Mouse (Mus musculus): Measurements from ENCODE around the gene Plekhm2.

Gene Plekhm2

GRCm38 (mm10) chr4:141660884-141661283, 3.8 kb downstream of the Plekhm2 start:
- no peak for DNase-seq (ENCODE audit: low spot score)

GRCm38 (mm10) chr4:141659739-141660138, 5.0 kb downstream of the Plekhm2 start:
- DNase-seq (ENCODE audit: low spot score): no peak

GRCm38 (mm10) chr4:141658846-141659484, 5.7 kb downstream of the Plekhm2 start:
- no peak for DNase-seq (ENCODE audit: low spot score)

GRCm38 (mm10) chr4:141656932-141657331, 7.8 kb downstream of the Plekhm2 start:
- no peak for DNase-seq (ENCODE audit: low spot score)

GRCm38 (mm10) chr4:141655908-141656608, 8.6 kb downstream of the Plekhm2 start:
- DNase-seq (ENCODE audit: low spot score): no peak

- no peak for DNase-seq (ENCODE audit: low spot score)
Measured at GRCm38 (mm10) chr4:141654509-141654908, 10.2 kb downstream of the Plekhm2 start.

DNA sequence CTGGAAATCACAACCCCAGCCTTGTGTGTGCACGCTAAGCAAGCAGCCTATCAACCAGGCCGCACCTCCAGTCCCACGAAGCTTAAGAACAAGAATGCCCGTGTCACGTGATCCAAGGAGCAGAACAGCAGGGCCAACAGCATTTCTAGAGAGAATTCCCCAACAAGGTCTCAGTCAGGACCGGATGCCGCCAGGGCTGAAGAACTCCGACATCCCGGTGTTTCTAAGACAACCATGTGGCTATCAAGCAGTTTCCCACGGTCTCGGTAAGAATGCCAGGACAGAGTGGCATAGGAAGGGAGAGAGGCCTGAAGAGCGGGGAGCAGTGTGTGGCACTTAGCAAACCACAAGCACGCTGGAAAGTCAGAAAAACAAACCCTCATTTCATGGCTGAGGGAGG, 10.9 kb downstream of the Plekhm2 start:
- no peak for DNase-seq (ENCODE audit: low spot score)

DNA sequence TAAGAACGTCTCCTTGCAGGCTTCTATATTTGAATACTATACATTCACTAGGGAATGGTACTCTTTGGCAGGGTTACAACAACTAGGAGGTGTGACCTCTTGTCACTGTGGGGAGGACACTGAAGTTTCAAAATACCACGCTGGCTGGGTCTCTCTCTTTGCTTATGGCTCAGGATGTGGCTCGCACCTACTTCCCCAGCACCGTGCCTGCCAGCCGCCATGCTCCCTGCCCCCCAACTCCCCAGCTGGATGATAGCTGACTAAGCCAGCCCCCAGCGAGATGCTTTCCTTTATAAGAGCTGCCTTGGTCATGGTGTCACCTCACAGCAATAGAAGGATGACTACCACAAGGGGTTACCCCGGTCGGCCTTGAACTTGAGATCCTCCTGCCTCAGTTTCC, 11.7 kb downstream of the Plekhm2 start:
- no peak for DNase-seq (ENCODE audit: low spot score)

DNA sequence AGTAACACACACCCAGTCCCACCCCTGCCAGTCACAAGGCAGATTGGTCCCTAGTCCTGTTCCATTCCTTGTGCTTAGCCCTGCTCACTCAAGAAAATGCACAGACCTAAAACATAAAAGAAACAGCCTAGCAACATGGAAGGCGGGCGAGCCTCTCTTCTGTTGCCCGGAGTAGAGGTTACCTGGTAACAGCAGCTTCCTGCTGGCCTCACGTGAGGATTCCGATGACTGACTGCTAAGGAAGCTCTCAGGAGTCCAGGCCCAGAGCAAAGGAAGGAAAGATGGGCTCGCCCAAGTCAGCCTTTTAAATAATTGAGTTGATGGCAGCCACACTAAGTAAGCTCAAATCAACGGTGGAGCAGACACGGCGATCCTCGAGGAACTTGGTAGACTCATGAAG, 12.8 kb downstream of the Plekhm2 start:
- no peak for DNase-seq (ENCODE audit: low spot score)

GRCm38 (mm10) chr4:141651286-141651685, 13.4 kb downstream of the Plekhm2 start:
- DNase-seq (ENCODE audit: low spot score): no peak

- no peak for DNase-seq (ENCODE audit: low spot score)
Measured at GRCm38 (mm10) chr4:141649244-141649643, 15.5 kb downstream of the Plekhm2 start.

DNA sequence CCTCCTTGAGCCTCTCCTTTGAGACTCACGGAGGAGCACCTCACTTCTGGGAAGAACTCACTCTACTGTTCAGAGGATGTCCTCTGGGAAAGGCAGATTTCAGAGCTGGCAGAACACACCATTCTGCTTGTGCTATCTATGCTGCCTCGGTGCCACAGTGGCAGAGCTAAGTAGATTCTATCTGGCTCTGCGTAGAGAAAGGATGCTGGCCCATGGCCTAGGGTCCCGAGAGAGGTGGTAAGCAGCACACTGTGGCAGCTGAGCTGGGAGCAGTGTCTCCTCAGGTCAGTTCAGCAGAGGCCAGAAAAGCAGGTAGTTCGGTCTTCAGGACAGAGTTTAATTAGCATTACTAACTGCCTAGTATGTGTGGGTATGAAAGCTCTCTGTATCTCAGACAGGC, 16.4 kb downstream of the Plekhm2 start:
- no peak for DNase-seq (ENCODE audit: low spot score)

DNA sequence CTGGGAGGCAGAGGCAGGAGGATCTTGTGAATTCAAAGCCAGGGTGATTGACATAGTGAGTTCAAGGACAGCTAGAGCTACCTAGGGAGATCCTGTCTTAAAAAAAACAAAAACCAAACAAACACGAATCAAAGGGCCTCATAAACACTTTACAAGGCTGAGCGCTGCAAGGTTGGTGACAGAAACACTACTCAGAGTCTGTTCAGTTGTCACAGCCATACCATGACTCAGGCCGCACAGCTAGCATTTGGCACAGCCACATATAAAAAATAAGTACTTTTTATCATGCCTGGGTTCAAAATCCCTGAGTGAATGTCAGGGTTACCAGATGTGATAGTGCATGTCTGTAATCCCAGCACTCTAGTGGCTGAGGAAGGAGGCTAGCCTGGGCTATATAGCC, 17.5 kb downstream of the Plekhm2 start:
- DNase-seq (ENCODE audit: low spot score): no peak

- no peak for DNase-seq (ENCODE audit: low spot score)
Measured at GRCm38 (mm10) chr4:141645988-141646387, 18.7 kb downstream of the Plekhm2 start.

GRCm38 (mm10) chr4:141643118-141643855, 21.4 kb downstream of the Plekhm2 start:
- no peak for DNase-seq (ENCODE audit: low spot score)

DNA sequence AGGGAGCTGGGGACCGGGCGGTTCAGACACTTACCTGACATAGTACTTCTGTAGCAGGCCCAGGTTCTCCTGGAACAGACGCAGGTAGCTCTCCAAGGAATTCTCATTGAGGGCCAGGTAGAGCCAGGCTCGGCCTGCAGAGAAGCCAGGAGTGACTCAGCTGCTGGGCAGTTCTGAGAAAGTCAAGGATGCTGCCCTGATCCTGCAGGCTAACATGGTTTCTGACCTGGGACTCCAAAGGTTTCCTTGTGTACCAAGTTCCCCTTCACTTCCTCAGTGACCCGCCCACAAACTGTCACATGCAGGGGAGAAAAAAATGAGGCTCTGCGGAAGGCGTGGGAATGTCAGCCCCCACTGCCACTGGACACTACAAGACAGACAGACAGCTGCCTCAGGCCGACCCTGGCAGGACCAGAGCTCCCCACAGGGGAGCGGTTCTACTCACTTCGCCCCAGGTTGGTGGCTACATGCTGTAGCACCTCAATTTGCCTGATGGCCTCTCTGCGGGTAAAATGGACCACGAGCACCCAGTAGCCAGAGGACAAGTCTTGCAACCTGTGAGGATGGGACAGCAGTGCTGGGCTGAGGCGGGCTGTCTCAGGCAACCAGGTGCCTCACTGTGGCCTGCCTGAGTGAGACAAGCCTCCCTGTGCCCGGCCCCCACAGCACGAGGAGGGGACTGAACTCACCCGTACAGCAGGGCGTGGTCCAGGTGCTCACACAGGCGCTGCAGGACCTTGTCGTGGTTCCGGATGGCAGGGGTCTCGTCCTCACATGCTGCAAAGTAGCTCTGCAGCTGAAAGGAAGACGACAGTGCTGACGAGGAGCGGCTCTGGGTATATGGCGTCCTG, 22.5 kb downstream of the Plekhm2 start:
- no peak for DNase-seq (ENCODE audit: low spot score)

DNA sequence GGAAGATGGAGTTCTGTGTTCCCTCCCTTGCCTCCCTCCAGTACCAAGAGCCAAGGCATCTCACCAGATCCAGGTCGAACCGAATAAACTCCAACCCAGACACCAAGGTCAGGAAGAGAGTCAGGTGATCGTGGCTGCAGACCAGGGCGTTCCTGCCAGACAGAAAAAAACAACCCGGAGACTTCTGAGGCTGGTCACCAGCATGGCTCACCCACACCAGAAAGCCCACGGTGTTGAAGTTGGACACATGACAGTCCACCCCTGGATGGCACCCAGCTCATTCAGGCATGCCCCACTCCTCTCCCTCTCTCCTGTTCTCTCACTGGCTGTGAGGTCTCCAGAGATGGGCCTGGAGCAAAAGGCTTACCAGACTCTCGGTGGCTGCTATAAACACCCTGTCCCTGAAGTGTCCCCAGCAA, 23.3 kb downstream of the Plekhm2 start:
- no peak for DNase-seq (ENCODE audit: low spot score)

- DNase-seq (ENCODE audit: low spot score): no peak
Measured at GRCm38 (mm10) chr4:141639474-141639873, 25.2 kb downstream of the Plekhm2 start.

- no peak for DNase-seq (ENCODE audit: low spot score)
Measured at GRCm38 (mm10) chr4:141636693-141637092, 28.0 kb downstream of the Plekhm2 start.

GRCm38 (mm10) chr4:141635991-141636390, 28.7 kb downstream of the Plekhm2 start:
- DNase-seq (ENCODE audit: low spot score): no peak

DNA sequence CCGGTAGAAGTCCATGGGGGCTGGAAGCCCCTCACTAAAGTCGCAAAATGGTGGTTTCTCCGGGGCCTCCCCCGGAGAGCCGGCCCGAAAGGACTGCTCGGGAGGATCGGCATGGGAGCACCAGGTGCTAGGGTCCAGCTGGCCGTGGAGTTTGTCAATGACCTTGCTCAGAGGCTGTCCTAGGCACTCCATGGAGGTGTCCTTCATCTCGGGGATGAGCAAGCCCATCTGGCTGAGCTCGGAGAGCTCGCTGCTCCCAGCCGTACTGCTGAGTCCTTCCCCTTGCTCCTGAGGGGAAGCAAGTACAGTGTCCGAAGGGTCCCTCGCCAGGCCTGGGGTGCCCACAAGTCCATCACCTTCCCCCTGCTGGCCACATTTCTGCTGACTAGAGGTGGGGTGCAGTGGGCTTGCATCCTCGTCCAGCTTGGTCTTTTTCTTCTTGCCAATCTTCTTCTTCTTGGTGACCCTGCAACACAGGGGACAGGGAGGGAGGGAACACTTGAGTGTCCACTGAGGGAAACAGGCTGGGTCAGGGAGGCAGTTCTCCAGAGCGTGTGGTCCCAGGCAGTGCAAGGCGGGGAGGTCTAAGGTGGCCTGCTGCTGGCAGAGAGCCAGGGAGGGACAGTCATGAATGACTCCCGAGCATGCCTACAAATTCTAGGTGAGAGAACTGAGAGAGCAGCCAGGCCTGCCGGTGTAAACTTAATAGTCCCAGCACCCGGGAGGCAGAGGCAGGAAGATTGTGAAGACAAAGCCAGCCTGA, 32.4 kb downstream of the Plekhm2 start:
- DNase-seq (ENCODE audit: low spot score): no peak
